Mouse (Mus musculus): ENCODE results near the gene Fgf5. TPM values are rescaled to one million over a fixed set of nuclear protein-coding genes. Genes with fewer than 3 reads are reported as not detected.

Fgf5 gene
- polyA plus RNA-seq (2014; fragmentation: Illumina TruSeq; extraction: RNeasy Lipid Tissue Mini Kit (QIAGEN cat#74804); ENCODE audit: low read depth, low replicate concordance) = not detected

DNA sequence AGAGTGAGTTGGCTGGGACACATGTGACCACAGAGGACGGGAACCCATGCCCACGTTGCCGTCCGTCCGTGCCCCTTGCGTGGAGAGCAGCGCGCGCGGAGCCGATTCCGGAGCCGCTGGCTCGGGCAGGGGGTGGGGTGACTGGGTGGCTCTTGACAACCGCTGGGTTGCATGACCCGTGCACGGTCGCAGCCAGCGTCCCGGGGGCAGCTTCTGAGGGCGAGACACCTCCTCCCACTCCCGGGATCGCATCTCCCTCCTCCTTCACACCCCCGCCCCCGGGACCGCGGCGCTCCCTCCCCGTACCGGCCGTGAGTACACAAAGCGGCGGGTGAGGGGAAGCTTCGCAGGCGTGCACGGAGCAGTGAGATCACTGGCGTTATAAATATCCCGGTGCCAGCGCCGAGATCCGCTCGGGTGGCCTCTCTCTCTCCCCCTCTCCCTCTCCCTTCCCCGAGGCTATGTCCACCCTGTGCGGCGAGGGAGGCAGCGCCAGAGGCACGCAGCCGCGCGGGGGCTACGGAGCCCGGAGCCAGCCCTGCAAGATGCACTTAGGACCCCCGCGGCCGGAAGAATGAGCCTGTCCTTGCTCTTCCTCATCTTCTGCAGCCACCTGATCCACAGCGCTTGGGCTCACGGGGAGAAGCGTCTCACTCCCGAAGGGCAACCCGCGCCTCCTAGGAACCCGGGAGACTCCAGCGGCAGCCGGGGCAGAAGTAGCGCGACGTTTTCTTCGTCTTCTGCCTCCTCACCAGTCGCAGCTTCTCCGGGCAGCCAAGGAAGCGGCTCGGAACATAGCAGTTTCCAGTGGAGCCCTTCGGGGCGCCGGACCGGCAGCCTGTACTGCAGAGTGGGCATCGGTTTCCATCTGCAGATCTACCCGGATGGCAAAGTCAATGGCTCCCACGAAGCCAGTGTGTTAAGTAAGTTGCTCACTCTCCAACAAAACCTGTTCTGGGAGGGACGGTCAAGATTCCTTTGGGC is at the start of gene Fgf5:
Fgf5 (plus strand) TSS at position 347 of the 984 bp plus-strand sequence.

Other genes with a start within 250 kb of the Fgf5 start
- 13.0 TPM for gene Antxr2, start 223.1 kb upstream of the Fgf5 start, polyA plus RNA-seq (2014; fragmentation: Illumina TruSeq; extraction: RNeasy Lipid Tissue Mini Kit (QIAGEN cat#74804); ENCODE audit: low read depth, low replicate concordance)
- gene Prdm8, start 87.0 kb upstream of the Fgf5 start, polyA plus RNA-seq (2014; fragmentation: Illumina TruSeq; extraction: RNeasy Lipid Tissue Mini Kit (QIAGEN cat#74804); ENCODE audit: low read depth, low replicate concordance) = 0.70 TPM
- gene Cfap299, start 75.1 kb downstream of the Fgf5 start, polyA plus RNA-seq (2014; fragmentation: Illumina TruSeq; extraction: RNeasy Lipid Tissue Mini Kit (QIAGEN cat#74804); ENCODE audit: low read depth, low replicate concordance) = 225 TPM

Data from testis, adult 10 weeks (tissue).